Mouse (Mus musculus): ENCODE measurements around the gene Clec2h. TPM values are rescaled to one million over a fixed set of nuclear protein-coding genes. Genes with fewer than 3 reads are reported as not detected.

The Clec2h gene
- polyA plus RNA-seq (2021; fragmentation: Nextera tagmentation), result not detected in 2 replicates
- long read RNA-seq, experiment 1, result 0 reads
- long read RNA-seq, experiment 2, result 0 reads

GRCm38 (mm10) chr6:128662206-128662605, at the start of gene Clec2h:
Gene Clec2h, plus strand, starts transcription at chr6:128662385.

GRCm38 (mm10) chr6:128623433-128623832, 38.8 kb upstream of the Clec2h start, which contains the start of gene Klrb1a:
Gene Klrb1a, minus strand, starts transcription at chr6:128623533.

DNA sequence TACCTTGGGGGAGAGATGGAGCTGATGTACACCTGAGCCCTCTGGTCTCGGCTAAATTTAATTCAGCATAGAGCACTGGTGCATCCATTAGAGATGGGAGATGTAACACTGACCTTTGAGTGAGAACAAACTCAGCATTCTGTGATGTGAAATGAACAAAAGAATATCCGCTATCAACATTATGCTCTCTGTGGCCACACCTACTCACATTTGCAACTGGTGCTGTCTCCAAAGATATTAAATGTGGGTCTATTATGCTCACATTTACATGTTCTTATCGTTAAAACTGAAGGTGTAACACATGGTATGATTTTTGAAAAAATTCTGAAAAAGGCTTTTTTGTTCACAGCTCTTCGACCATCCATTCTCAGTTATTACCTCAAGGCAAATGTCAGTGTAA, 60.8 kb downstream of the Clec2h start, which contains the start of gene Klrb1:
Gene Klrb1 (minus strand): TSS at position 101 of the 400 bp plus-strand sequence.

Other genes starting within 250 kb of the Clec2h start
- gene Itfg2, start 237.5 kb upstream of the Clec2h start, polyA plus RNA-seq (2021; fragmentation: Nextera tagmentation), result 15.1 and 21.6 TPM in 2 replicates
- gene Fkbp4, start 223.7 kb upstream of the Clec2h start, polyA plus RNA-seq (2021; fragmentation: Nextera tagmentation), result 98.4 and 108 TPM in 2 replicates
- gene Pzp, start 135.7 kb upstream of the Clec2h start, polyA plus RNA-seq (2021; fragmentation: Nextera tagmentation), result not detected in 2 replicates
- 44.4 and 48.9 TPM in 2 replicates for gene A2ml1, start 80.8 kb upstream of the Clec2h start, polyA plus RNA-seq (2021; fragmentation: Nextera tagmentation)
- gene Klrb1a, start 38.9 kb upstream of the Clec2h start, polyA plus RNA-seq (2021; fragmentation: Nextera tagmentation), result not detected in 2 replicates
- gene Klrb1, start 60.7 kb downstream of the Clec2h start, polyA plus RNA-seq (2021; fragmentation: Nextera tagmentation), result not detected in 2 replicates
- gene Klrb1c, start 126.8 kb downstream of the Clec2h start, polyA plus RNA-seq (2021; fragmentation: Nextera tagmentation), result not detected in 2 replicates
- gene Gm44511, start 163.9 kb downstream of the Clec2h start, polyA plus RNA-seq (2021; fragmentation: Nextera tagmentation), result not detected in 2 replicates
- not detected in 2 replicates for gene Klrb1b, start 163.9 kb downstream of the Clec2h start, polyA plus RNA-seq (2021; fragmentation: Nextera tagmentation)
- not detected in 2 replicates for gene Clec2i, start 225.2 kb downstream of the Clec2h start, polyA plus RNA-seq (2021; fragmentation: Nextera tagmentation)
- 1.0 and 1.2 TPM in 2 replicates for gene BC035044, start 228.7 kb downstream of the Clec2h start, polyA plus RNA-seq (2021; fragmentation: Nextera tagmentation)

All from left cerebral cortex, adult 6 months (tissue).